Mouse (Mus musculus) liver, postnatal 0 days (tissue): ENCODE results near the gene Adra1d. TPM values are rescaled to one million over a fixed set of nuclear protein-coding genes. Genes with fewer than 3 reads are reported as not detected.

Experiments used
- ATAC-seq: fragments of 200-750 bp; cut with Nextera tagmentation; 2 replicates; pipeline ENCODE4 v1.8.0; 2017; ENCODE audit warnings: mild to moderate bottlenecking, moderate library complexity
- DNase-seq: peaks from one replicate; pipeline ENCODE4 v3.0.0-alpha.2; 2016
- H3K27ac ChIP-seq: fragments of 300-500 bp; sonication (generic); 2 replicates; pipeline ENCODE4 v1.5.1; 2014; ENCODE audit warnings: antibody characterized with exemption, moderate library complexity, mild to moderate bottlenecking, low read depth
- H3K27me3 ChIP-seq: fragments of 300-500 bp; sonication (generic); 2 replicates; pipeline ENCODE4 v1.6.1; 2014; ENCODE audit warnings: low read length, control low read depth, mixed read lengths; ENCODE audit not compliant: insufficient read depth
- H3K36me3 ChIP-seq: fragments of 300-500 bp; sonication (generic); replicated peaks from 2 replicates; pipeline ENCODE4 v1.6.1; 2014; ENCODE audit warnings: mild to moderate bottlenecking, control low read depth, low read length, moderate library complexity, mixed read lengths; ENCODE audit not compliant: insufficient read depth
- H3K4me1 ChIP-seq: fragments of 300-500 bp; sonication (generic); 2 replicates; pipeline ENCODE4 v1.6.1; 2014; ENCODE audit warnings: antibody characterized with exemption, mild to moderate bottlenecking, control low read depth; ENCODE audit not compliant: insufficient read depth
- H3K4me2 ChIP-seq: fragments of 300-500 bp; sonication (generic); 2 replicates; pipeline ENCODE4 v1.6.1; 2014; ENCODE audit warnings: low read depth, mild to moderate bottlenecking, low read length, moderate library complexity, mixed read lengths
- H3K4me3 ChIP-seq: fragments of 300-500 bp; sonication (generic); 2 replicates; pipeline ENCODE4 v1.5.1; 2014; ENCODE audit warnings: low read depth, low read length
- H3K9ac ChIP-seq: fragments of 300-500 bp; sonication (generic); replicated peaks from 2 replicates; pipeline ENCODE4 v1.6.1; 2014; ENCODE audit warnings: mild to moderate bottlenecking, moderate library complexity
- H3K9me3 ChIP-seq: fragments of 300-500 bp; sonication (generic); 2 replicates; pipeline ENCODE4 v1.6.1; 2016; ENCODE audit warnings: mild to moderate bottlenecking, control low read depth, low read length, mixed read lengths
- CTCF ChIP-seq: sonication (generic); IDR thresholded peaks from 2 replicates; pipeline ENCODE4 v1.5.1; 2016; ENCODE audit warnings: antibody characterized with exemption, low read depth
- EP300 ChIP-seq: IDR thresholded peaks from 2 replicates; pipeline ENCODE4 v1.6.1; 2016; ENCODE audit warnings: antibody characterized with exemption, low read depth, mild to moderate bottlenecking
- WGBS: fragments of 180-500 bp; shearing (Covaris S2); extraction: QIAGEN DNeasy Blood & Tissue Kit; methylation state at CpG from one replicate; pipeline ENCODE4 v1.1.7; 2014; ENCODE audit not compliant: insufficient replicate concordance; 5-methylcytosine and 5-hydroxymethylcytosine counted together
- polyA plus RNA-seq: library from polyadenylated mRNA; unstranded; fragments of >200 nt; fragmentation: Nextera tagmentation; extraction: Ambion mirVana; gene quantifications from 2 replicates; pipeline ENCODE4 v1.2.1, GENCODE M21; 2015

Adra1d gene
- polyA plus RNA-seq, 1 experiment from 2014 or later, result 0.09 TPM

GRCm38 (mm10) chr2:131542531-131542930 lies 19.6 kb downstream of the Adra1d start:
- Histone ChIP-seq H3K27me3 (peaks cover 23% of the 10 kb centered on the region), H3K9me3 (no peaks in the 10 kb centered on the region), H3K27ac (no peak overlapping the region), H3K4me1 (peaks cover 3% of the 10 kb centered on the region), H3K4me3 (no peak overlapping the region), H3K36me3 (no peaks in the 10 kb centered on the region), H3K9ac (no peak overlapping the region), H3K4me2 (no peak overlapping the region)
- ATAC-seq, result no peak
- WGBS, result 31% methylated on average over 6 of the region's 6 CpGs
- no peak for DNase-seq
- peak; percentile 33; the same call in 1 of the 2 replicates for TF ChIP-seq CTCF
- no peak for TF ChIP-seq EP300

- Histone ChIP-seq H3K4me3 (no peak overlapping the region), H3K36me3 (no peaks in the 10 kb centered on the region), H3K9me3 (no peaks in the 10 kb centered on the region), H3K9ac (no peak overlapping the region), H3K4me2 (no peak overlapping the region), H3K27me3 (peaks cover 15% of the 10 kb centered on the region), H3K4me1 (peaks cover 3% of the 10 kb centered on the region), H3K27ac (no peak overlapping the region)
- TF ChIP-seq CTCF (no peak), EP300 (no peak)
- DNase-seq (no peak), ATAC-seq (no peak)
- 71% methylated on average over 4 of the region's 4 CpGs for WGBS
Measured at GRCm38 (mm10) chr2:131541686-131542085, 20.4 kb downstream of the Adra1d start.

GRCm38 (mm10) chr2:131539780-131540179 lies 22.3 kb downstream of the Adra1d start:
- Histone ChIP-seq H3K4me3 (no peak overlapping the region), H3K9ac (no peak overlapping the region), H3K36me3 (no peaks in the 10 kb centered on the region), H3K4me1 (no peaks in the 10 kb centered on the region), H3K4me2 (no peak overlapping the region), H3K27me3 (0 out of 2 replicates have a peak, but pooled peaks cover 3% of the 10 kb centered on the region), H3K9me3 (no peaks in the 10 kb centered on the region), H3K27ac (no peak overlapping the region)
- 72% methylated on average over 6 of the region's 6 CpGs for WGBS
- DNase-seq (no peak), ATAC-seq (no peak)
- TF ChIP-seq EP300 (no peak), CTCF (no peak)

- 67% methylated on average over 7 of the region's 7 CpGs for WGBS
- no peak for DNase-seq
- H3K36me3 ChIP-seq, result no peaks in the 10 kb centered on the region
- no peak overlapping the region for H3K4me3 ChIP-seq
- TF ChIP-seq CTCF (no peak), EP300 (no peak)
- no peak for ATAC-seq
- no peak overlapping the region for H3K4me2 ChIP-seq
- H3K4me1 ChIP-seq, result no peaks in the 10 kb centered on the region
- H3K27ac ChIP-seq, result no peak overlapping the region
- no peaks in the 10 kb centered on the region for H3K9me3 ChIP-seq
- no peaks in the 10 kb centered on the region for H3K27me3 ChIP-seq
- no peak overlapping the region for H3K9ac ChIP-seq
Measured at GRCm38 (mm10) chr2:131538341-131538740, 23.7 kb downstream of the Adra1d start.

GRCm38 (mm10) chr2:131535168-131535567 lies 26.9 kb downstream of the Adra1d start:
- Histone ChIP-seq H3K4me2 (no peak overlapping the region), H3K36me3 (no peaks in the 10 kb centered on the region), H3K27ac (no peak overlapping the region), H3K9ac (no peak overlapping the region), H3K27me3 (peaks cover 5% of the 10 kb centered on the region; the same call in 1 of the 2 replicates), H3K4me3 (no peak overlapping the region), H3K4me1 (no peaks in the 10 kb centered on the region), H3K9me3 (no peaks in the 10 kb centered on the region)
- no peak for ATAC-seq
- no peak for DNase-seq
- 68% methylated on average over 5 of the region's 5 CpGs for WGBS
- TF ChIP-seq EP300 (no peak), CTCF (no peak)

- Histone ChIP-seq H3K9ac (no peak overlapping the region), H3K9me3 (no peaks in the 10 kb centered on the region), H3K27ac (no peak overlapping the region), H3K27me3 (peaks cover 5% of the 10 kb centered on the region; the same call in 1 of the 2 replicates), H3K4me2 (no peak overlapping the region), H3K4me1 (0 out of 2 replicates have a peak, but pooled peaks cover 4% of the 10 kb centered on the region), H3K36me3 (no peaks in the 10 kb centered on the region), H3K4me3 (no peak overlapping the region)
- DNase-seq, result no peak
- ATAC-seq, result no peak
- 77% methylated on average over 7 of the region's 7 CpGs for WGBS
- TF ChIP-seq CTCF, result no peak
- TF ChIP-seq EP300, result no peak
Measured at GRCm38 (mm10) chr2:131531271-131531670, 30.8 kb downstream of the Adra1d start.

GRCm38 (mm10) chr2:131530623-131531008 lies 31.5 kb downstream of the Adra1d start:
- ATAC-seq (peak; percentile 69), DNase-seq (peak; percentile 70)
- H3K9me3 ChIP-seq, result no peaks in the 10 kb centered on the region
- 0 out of 2 replicates have a peak, but pooled peaks cover 4% of the 10 kb centered on the region for H3K4me1 ChIP-seq
- no peak overlapping the region for H3K9ac ChIP-seq
- H3K4me2 ChIP-seq, result no peak overlapping the region
- TF ChIP-seq EP300 (no peak), CTCF (peak; percentile 80)
- H3K27me3 ChIP-seq, result peaks cover 5% of the 10 kb centered on the region; the same call in 1 of the 2 replicates
- H3K4me3 ChIP-seq, result no peak overlapping the region
- H3K27ac ChIP-seq, result no peak overlapping the region
- no peaks in the 10 kb centered on the region for H3K36me3 ChIP-seq
- 20% methylated on average over 9 of the region's 9 CpGs for WGBS
